Mouse (Mus musculus): ENCODE measurements around the gene Bpifb2.
A peak's percentile ranks its signal among the peaks of the same experiment; 100 is the strongest.

Bpifb2 gene

GRCm38 (mm10) chr2:153931125-153931524 lies 56.3 kb downstream of the Bpifb2 start:
- no peak for DNase-seq (ENCODE audit: low read depth)

DNA sequence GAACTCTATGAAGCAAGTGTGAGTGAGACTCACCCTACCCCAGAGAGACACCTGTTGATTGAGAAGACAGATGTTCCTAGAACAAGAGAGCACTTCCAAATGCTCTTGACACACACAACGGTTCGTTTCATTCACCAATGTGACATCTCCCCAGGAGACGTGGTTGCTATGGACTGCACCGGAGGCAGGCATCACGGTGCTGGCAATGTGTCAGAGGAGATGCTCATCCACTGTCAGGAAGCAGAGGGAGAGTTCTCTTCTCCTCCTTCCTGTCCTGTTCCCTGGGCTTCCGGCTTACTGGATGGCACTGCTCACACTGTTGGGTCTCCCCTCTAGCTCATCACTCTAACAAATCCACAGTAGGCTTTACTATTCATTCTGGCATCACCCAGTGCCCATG lies 58.5 kb downstream of the Bpifb2 start:
- no peak for DNase-seq (ENCODE audit: low read depth)

DNA sequence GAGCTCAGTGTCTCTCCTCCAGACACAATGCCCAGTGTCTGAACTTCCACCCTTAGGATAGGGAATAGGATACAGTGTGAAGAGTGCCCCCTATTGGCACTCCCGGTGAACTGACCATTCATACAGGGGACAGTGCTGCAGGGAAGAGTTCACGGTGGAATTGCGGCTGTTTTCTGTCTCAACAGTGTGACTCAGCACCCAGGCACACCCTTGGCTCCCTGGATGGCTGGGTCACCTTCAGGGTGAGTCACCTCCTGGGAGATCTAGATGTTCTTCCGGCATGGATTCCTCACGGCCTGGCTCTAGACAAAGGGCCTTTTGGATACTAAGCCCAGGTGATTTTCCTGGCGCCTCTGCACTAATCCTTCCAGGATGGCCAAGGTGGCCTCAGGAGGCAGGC lies 60.5 kb downstream of the Bpifb2 start:
- no peak for DNase-seq (ENCODE audit: low read depth)

DNA sequence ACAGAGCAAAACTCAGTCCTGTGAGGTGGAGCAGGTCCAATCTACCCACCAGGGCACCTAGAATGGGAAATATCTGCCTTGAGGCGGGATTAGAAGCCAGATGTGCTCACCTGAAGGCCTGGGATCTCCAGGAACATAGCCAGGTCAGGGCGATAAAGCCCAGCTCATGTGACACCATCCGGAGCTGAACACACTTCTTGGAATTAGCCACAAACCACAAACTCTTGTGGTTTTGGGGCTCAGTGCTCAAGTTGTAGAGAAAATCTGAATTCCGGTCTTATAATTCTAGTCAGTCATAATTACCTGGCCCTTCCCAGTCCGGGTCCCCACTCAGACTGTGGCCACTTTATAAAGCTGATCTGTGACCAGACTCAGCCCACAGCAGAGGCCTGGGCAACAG lies 63.0 kb downstream of the Bpifb2 start, which contains the start of gene Bpifb4:
Bpifb4 (plus strand) TSS at position 370 of the 400 bp plus-strand sequence.
- no peak for DNase-seq (ENCODE audit: low read depth)

DNA sequence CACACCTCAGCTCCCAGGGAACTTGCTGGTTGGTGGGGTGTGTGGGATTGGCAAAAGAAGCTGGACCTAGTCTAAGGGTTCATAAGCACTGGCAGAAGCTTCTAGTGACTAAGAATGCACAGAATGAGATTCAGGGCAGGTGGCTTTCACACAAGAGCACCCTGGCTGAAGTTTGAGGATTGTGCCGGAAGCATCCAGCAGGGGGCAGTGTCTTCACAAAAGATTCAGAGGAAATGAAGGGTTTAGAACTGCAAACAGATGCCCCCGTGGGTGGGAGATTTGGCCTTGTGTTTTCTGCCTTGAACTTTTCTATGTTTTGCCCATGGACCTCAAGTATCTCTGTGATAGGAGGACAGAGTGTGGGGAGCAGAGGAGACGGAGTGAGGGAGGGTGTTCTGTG lies 68.7 kb downstream of the Bpifb2 start:
- DNase-seq (ENCODE audit: low read depth): peak; percentile 33

DNA sequence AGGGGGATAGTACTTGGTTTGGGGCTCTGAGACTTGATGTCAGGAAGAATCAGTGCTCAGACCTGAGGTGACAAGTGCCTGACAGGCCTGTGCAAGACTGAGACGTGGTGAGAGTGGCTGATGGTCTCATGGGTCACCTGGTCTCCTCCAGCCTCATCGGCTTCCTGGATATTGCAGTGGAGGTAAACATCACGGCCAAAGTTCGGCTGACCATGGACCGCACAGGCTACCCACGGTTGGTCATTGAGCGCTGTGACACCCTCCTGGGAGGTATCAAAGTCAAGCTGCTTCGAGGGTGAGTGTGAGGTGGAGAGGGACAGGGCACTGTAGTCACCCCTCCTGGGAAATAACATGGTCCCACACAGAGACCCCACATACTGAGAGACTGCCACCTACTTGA lies 69.7 kb downstream of the Bpifb2 start:
- DNase-seq (ENCODE audit: low read depth): no peak
